Mouse (Mus musculus): ENCODE results near the gene Ube2h. TPM values are rescaled to one million over a fixed set of nuclear protein-coding genes. Genes with fewer than 3 reads are reported as not detected.
"Not testable (repeated sequence)": the region's sequence is repeated elsewhere in the genome, so short reads cannot be mapped to it uniquely, and the experiment has no call there.

Ube2h gene
- polyA plus RNA-seq, 1 experiment from 2014 or later = 69.3 TPM

GRCm38 (mm10) chr6:30325932-30326501, 21.7 kb upstream of the Ube2h start:
- no peaks in the 10 kb centered on the region for H3K36me3 ChIP-seq
- no peak overlapping the region for H3K9ac ChIP-seq
- 62% methylated on average over 4 of the region's 4 CpGs for WGBS
- H3K9me3 ChIP-seq (replicated peaks) = no peaks in the 10 kb centered on the region
- ATAC-seq (ENCODE audit: insufficient number of reproducible peaks, low FRiP score) = no peak
- H3K27me3 ChIP-seq (replicated peaks) = no peaks in the 10 kb centered on the region
- 0 out of 2 replicates have a peak overlapping the region, but pooled peaks have one; percentile 16 for H3K27ac ChIP-seq (ENCODE audit: poor library complexity, severe bottlenecking)
- peaks cover 8% of the 10 kb centered on the region for H3K4me1 ChIP-seq (replicated peaks)
- H3K4me2 ChIP-seq = no peak overlapping the region
- no peak overlapping the region for H3K4me3 ChIP-seq

DNA sequence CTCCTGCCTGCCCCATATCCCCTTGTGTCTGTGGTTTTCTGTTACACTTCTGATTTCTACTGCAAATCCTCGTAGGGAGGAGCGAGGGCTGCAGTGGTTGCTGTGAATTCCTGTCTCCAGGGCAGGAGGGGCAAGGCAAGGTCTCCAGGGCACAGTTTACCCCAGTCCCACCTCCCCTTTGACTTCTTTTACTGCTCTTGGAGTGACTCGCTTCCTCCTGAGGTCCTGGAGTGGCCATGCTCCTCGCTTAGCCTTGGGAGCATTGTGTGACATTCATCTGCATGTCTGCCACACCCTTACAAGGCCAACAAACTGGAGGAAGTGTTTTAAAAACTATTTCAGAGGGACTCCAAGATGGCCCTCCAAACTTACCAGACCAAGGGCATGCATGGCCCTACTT, 16.7 kb upstream of the Ube2h start:
- Histone ChIP-seq H3K27ac (ENCODE audit: poor library complexity, severe bottlenecking) (no peak overlapping the region), H3K4me2 (no peak overlapping the region), H3K9me3 (replicated peaks) (no peaks in the 10 kb centered on the region), H3K4me3 (no peak overlapping the region), H3K36me3 (no peaks in the 10 kb centered on the region), H3K4me1 (replicated peaks) (no peaks in the 10 kb centered on the region), H3K9ac (no peak overlapping the region), H3K27me3 (replicated peaks) (no peaks in the 10 kb centered on the region)
- WGBS = 56% methylated on average over 4 of the region's 4 CpGs
- no peak for ATAC-seq (ENCODE audit: insufficient number of reproducible peaks, low FRiP score)

GRCm38 (mm10) chr6:30319216-30319615, 14.9 kb upstream of the Ube2h start:
- Histone ChIP-seq H3K27me3 (replicated peaks) (no peaks in the 10 kb centered on the region), H3K4me2 (no peak overlapping the region), H3K36me3 (no peaks in the 10 kb centered on the region), H3K9me3 (replicated peaks) (no peaks in the 10 kb centered on the region), H3K27ac (ENCODE audit: poor library complexity, severe bottlenecking) (no peak overlapping the region), H3K4me3 (no peak overlapping the region), H3K4me1 (replicated peaks) (no peaks in the 10 kb centered on the region), H3K9ac (no peak overlapping the region)
- 79% methylated on average over 5 of the region's 5 CpGs for WGBS
- no peak for ATAC-seq (ENCODE audit: insufficient number of reproducible peaks, low FRiP score)

DNA sequence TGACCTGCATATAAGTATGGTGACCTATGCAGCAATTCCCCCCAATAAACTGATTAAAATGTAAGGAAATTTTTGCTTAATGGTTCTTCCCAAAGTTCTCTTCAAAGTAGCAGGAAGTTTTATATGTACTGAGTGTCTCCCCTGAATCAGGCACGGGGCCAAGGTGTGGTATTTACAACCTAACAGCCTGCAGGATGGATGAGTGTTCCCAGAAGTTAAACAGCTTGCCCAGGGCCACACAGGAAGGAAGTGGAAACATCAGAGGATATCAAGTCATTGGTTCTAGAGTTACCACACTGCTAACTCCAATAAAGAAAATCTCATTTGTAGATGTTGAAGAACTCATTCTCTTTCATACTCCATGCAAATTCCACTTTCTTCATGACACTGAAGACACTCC, 7.7 kb upstream of the Ube2h start:
- no peak for ATAC-seq (ENCODE audit: insufficient number of reproducible peaks, low FRiP score)
- Histone ChIP-seq H3K4me1 (replicated peaks) (peaks cover 19% of the 10 kb centered on the region), H3K9ac (no peak overlapping the region), H3K27ac (ENCODE audit: poor library complexity, severe bottlenecking) (no peak overlapping the region), H3K36me3 (no peaks in the 10 kb centered on the region), H3K4me2 (no peak overlapping the region), H3K4me3 (no peak overlapping the region), H3K9me3 (replicated peaks) (0 out of 2 replicates have a peak, but pooled peaks cover 3% of the 10 kb centered on the region), H3K27me3 (replicated peaks) (no peaks in the 10 kb centered on the region)
- WGBS = 71% methylated on average over 1 of the region's 1 CpGs

DNA sequence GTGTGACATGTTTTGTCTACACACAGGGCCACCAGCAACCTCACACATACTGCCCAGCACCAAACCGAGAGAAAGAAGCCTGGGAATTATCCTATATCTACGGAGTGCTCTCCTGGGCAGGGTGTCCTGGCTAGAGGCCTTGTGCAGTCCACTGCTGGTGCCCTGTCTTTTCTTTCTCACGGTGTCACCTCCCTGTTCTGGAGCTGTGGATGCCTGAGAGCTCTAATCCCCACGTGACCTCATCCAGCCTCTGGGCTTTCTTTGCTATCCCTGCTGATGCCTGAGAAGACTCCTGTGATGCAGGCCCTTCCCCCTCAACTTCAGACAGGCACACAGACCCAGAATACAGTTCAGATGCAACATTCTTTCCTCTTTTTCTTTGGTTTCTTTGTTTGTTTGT, 4.4 kb upstream of the Ube2h start:
- Histone ChIP-seq H3K27ac (ENCODE audit: poor library complexity, severe bottlenecking) (peak overlapping the region; percentile 74), H3K9me3 (replicated peaks) (0 out of 2 replicates have a peak, but pooled peaks cover 3% of the 10 kb centered on the region), H3K4me2 (no peak overlapping the region), H3K27me3 (replicated peaks) (no peaks in the 10 kb centered on the region), H3K36me3 (no peaks in the 10 kb centered on the region), H3K4me1 (replicated peaks) (peaks cover 22% of the 10 kb centered on the region), H3K4me3 (no peak overlapping the region), H3K9ac (no peak overlapping the region)
- 0 out of 2 replicates have a peak, but pooled peaks have one; percentile 25 for ATAC-seq (ENCODE audit: insufficient number of reproducible peaks, low FRiP score)
- 27% methylated on average over 4 of the region's 4 CpGs for WGBS

GRCm38 (mm10) chr6:30307691-30308090, 3.4 kb upstream of the Ube2h start:
- peak; percentile 77 for ATAC-seq (ENCODE audit: insufficient number of reproducible peaks, low FRiP score)
- H3K27ac ChIP-seq (ENCODE audit: poor library complexity, severe bottlenecking) = peak overlapping the region; percentile 74
- H3K9ac ChIP-seq = 0 out of 2 replicates have a peak overlapping the region, but pooled peaks have one; percentile 46

GRCm38 (mm10) chr6:30303771-30304398, 454 bp downstream of the Ube2h start:
- H3K9me3 ChIP-seq (replicated peaks); H3K36me3 ChIP-seq; H3K27me3 ChIP-seq (replicated peaks): not testable (repeated sequence)
- Histone ChIP-seq H3K27ac (ENCODE audit: poor library complexity, severe bottlenecking) (peak overlapping the region; percentile 94), H3K4me1 (replicated peaks) (peaks cover 39% of the 10 kb centered on the region), H3K4me3 (peak overlapping the region; percentile 98), H3K9ac (peak overlapping the region; percentile 97), H3K4me2 (peak overlapping the region; percentile 72)
- peak; percentile 40 for ATAC-seq (ENCODE audit: insufficient number of reproducible peaks, low FRiP score)
- WGBS = under 1% methylated on average over 64 of the region's 66 CpGs

More at GRCm38 (mm10) chr6:30307691-30308090, 3.4 kb upstream of the Ube2h start:
- Histone ChIP-seq H3K36me3 (no peaks in the 10 kb centered on the region), H3K9me3 (replicated peaks) (no peaks in the 10 kb centered on the region), H3K4me1 (replicated peaks) (peaks cover 22% of the 10 kb centered on the region), H3K4me2 (peak overlapping the region; percentile 30; the same call in 1 of the 2 replicates), H3K4me3 (no peak overlapping the region), H3K27me3 (replicated peaks) (no peaks in the 10 kb centered on the region)
- WGBS = 8% methylated on average over 9 of the region's 9 CpGs

GRCm38 (mm10) chr6:30302781-30303631, 1.3 kb downstream of the Ube2h start:
- Histone ChIP-seq H3K4me1 (replicated peaks) (peaks cover 30% of the 10 kb centered on the region), H3K9me3 (replicated peaks) (no peaks in the 10 kb centered on the region), H3K27ac (ENCODE audit: poor library complexity, severe bottlenecking) (peak overlapping the region; percentile 94), H3K4me2 (peak overlapping the region; percentile 72), H3K4me3 (peak overlapping the region; percentile 98), H3K27me3 (replicated peaks) (no peaks in the 10 kb centered on the region), H3K36me3 (peaks cover 4% of the 10 kb centered on the region), H3K9ac (peak overlapping the region; percentile 97)
- ATAC-seq (ENCODE audit: insufficient number of reproducible peaks, low FRiP score) = no peak
- WGBS = under 1% methylated on average over 11 of the region's 11 CpGs

GRCm38 (mm10) chr6:30302156-30302555, 2.2 kb downstream of the Ube2h start:
- Histone ChIP-seq H3K27ac (ENCODE audit: poor library complexity, severe bottlenecking) (peak overlapping the region; percentile 95), H3K9ac (peak overlapping the region; percentile 69), H3K4me1 (replicated peaks) (peaks cover 22% of the 10 kb centered on the region), H3K27me3 (replicated peaks) (no peaks in the 10 kb centered on the region), H3K4me3 (peak overlapping the region; percentile 59), H3K36me3 (peaks cover 12% of the 10 kb centered on the region), H3K4me2 (peak overlapping the region; percentile 74), H3K9me3 (replicated peaks) (no peaks in the 10 kb centered on the region)
- 12% methylated on average over 4 of the region's 4 CpGs for WGBS
- ATAC-seq (ENCODE audit: insufficient number of reproducible peaks, low FRiP score) = no peak

GRCm38 (mm10) chr6:30300901-30301300, 3.4 kb downstream of the Ube2h start:
- Histone ChIP-seq H3K4me2 (peak overlapping the region; percentile 74), H3K36me3 (peaks cover 22% of the 10 kb centered on the region), H3K27ac (ENCODE audit: poor library complexity, severe bottlenecking) (peak overlapping the region; percentile 95), H3K9me3 (replicated peaks) (no peaks in the 10 kb centered on the region), H3K4me1 (replicated peaks) (peaks cover 21% of the 10 kb centered on the region), H3K4me3 (peak overlapping the region; percentile 59), H3K27me3 (replicated peaks) (no peaks in the 10 kb centered on the region), H3K9ac (peak overlapping the region; percentile 49)
- WGBS = 5% methylated on average over 7 of the region's 7 CpGs
- ATAC-seq (ENCODE audit: insufficient number of reproducible peaks, low FRiP score) = no peak

GRCm38 (mm10) chr6:30300372-30300771, 4.0 kb downstream of the Ube2h start:
- peak overlapping the region; percentile 59 for H3K4me3 ChIP-seq
- peaks cover 21% of the 10 kb centered on the region for H3K4me1 ChIP-seq (replicated peaks)
- H3K4me2 ChIP-seq = peak overlapping the region; percentile 74
- no peaks in the 10 kb centered on the region for H3K9me3 ChIP-seq (replicated peaks)
- peak; percentile 86 for ATAC-seq (ENCODE audit: insufficient number of reproducible peaks, low FRiP score)
- peak overlapping the region; percentile 49 for H3K9ac ChIP-seq
- H3K27ac ChIP-seq (ENCODE audit: poor library complexity, severe bottlenecking) = peak overlapping the region; percentile 95
- peaks cover 27% of the 10 kb centered on the region for H3K36me3 ChIP-seq
- WGBS = 2% methylated on average over 5 of the region's 5 CpGs
- H3K27me3 ChIP-seq (replicated peaks) = no peaks in the 10 kb centered on the region

All from heart, embryonic 12.5 days (tissue).